Mouse (Mus musculus): ENCODE results near the gene Gm28043. TPM values are rescaled to one million over a fixed set of nuclear protein-coding genes. Genes with fewer than 3 reads are reported as not detected.
"Not testable (repeated sequence)": the region's sequence is repeated elsewhere in the genome, so short reads cannot be mapped to it uniquely, and the experiment has no call there.

The Gm28043 gene
- polyA plus RNA-seq, 1 experiment from 2014 or later: 1.7 TPM

DNA sequence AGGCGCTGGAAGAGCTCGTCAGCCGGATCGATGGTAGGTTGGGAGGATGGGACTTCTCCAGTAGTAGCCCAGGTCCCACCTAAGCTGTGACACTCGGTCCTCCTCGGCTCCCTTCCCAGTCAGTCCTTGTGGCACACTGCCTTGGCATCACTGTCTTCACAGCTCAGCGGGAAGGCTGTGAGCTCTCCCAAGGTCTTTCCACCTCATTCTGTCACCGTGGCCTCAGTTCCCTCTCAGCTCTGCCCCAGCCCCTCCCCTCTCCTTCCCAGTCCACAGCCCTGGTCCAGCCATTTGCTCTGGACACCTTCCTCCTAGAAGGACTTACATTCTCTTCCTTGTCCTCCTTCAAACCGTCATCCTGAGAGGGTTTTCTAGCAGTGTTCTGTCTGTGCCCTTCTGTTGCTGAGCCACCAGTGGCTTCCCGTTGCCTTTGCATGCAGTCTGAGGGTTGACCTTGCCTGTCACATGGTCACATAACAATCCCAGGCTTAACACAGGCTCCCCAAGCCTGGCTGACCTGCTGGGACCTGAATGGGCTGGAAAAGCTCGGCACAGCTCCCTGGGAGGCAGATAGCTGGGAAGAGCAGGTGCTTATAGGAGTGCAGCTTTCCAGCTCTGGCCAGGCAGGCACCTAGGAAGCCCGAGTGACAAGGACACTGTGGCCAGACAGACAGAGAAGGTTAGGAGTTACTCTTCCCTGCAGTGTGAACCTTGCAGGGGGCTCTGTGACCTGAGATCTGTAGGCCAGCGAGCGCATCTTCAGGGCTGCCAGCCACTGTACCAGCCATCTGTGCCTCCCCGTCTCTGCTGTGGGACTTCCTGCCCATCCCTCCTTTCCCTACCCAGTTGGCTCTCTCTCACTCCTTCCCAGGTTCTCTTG lies 18.5 kb upstream of the Gm28043 start:
- Histone ChIP-seq H3K9me3 (replicated peaks) (no peaks in the 10 kb centered on the region), H3K36me3 (peaks cover 40% of the 10 kb centered on the region), H3K4me3 (replicated peaks) (no peak overlapping the region), H3K27me3 (replicated peaks) (no peaks in the 10 kb centered on the region), H3K9ac (replicated peaks) (no peak overlapping the region), H3K4me2 (no peak overlapping the region), H3K27ac (replicated peaks) (no peak overlapping the region), H3K4me1 (peaks cover 14% of the 10 kb centered on the region)
- no peak for ATAC-seq (ENCODE audit: low FRiP score)
- 79% methylated on average over 15 of the region's 15 CpGs for WGBS

- Histone ChIP-seq H3K4me3 (replicated peaks) (no peak overlapping the region), H3K27me3 (replicated peaks) (no peaks in the 10 kb centered on the region), H3K9me3 (replicated peaks) (no peaks in the 10 kb centered on the region), H3K36me3 (peaks cover 40% of the 10 kb centered on the region), H3K4me1 (peaks cover 14% of the 10 kb centered on the region), H3K9ac (replicated peaks) (no peak overlapping the region), H3K4me2 (no peak overlapping the region), H3K27ac (replicated peaks) (no peak overlapping the region)
- no peak for ATAC-seq (ENCODE audit: low FRiP score)
- WGBS: 45% methylated on average over 13 of the region's 13 CpGs
Measured at GRCm38 (mm10) chr17:29596771-29597132, 17.9 kb upstream of the Gm28043 start.

DNA sequence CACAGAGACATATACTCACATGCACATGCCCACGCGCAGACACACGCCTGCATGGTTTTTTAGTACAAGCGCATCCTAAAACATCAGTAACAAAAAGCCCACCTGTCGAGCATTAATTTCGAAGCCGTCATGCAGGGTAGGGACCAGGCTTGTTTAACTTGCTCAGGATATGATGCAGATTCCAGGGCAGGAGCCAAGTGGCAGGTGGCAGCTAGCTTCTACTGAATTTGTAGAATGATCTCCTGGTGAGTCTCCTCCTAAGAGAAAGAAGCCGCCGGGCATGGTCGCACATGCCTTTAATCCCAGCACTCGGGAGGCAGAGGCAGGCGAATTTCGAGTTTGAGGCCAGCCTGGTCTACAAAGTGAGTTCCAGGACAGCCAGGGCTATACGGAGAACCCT lies 15.6 kb upstream of the Gm28043 start:
- Histone ChIP-seq H3K4me1 (peaks cover 14% of the 10 kb centered on the region), H3K4me2 (no peak overlapping the region), H3K4me3 (replicated peaks) (no peak overlapping the region), H3K36me3 (peaks cover 43% of the 10 kb centered on the region), H3K27me3 (replicated peaks) (no peaks in the 10 kb centered on the region), H3K9me3 (replicated peaks) (no peaks in the 10 kb centered on the region), H3K27ac (replicated peaks) (no peak overlapping the region), H3K9ac (replicated peaks) (no peak overlapping the region)
- no peak for ATAC-seq (ENCODE audit: low FRiP score)
- WGBS: 91% methylated on average over 14 of the region's 14 CpGs

DNA sequence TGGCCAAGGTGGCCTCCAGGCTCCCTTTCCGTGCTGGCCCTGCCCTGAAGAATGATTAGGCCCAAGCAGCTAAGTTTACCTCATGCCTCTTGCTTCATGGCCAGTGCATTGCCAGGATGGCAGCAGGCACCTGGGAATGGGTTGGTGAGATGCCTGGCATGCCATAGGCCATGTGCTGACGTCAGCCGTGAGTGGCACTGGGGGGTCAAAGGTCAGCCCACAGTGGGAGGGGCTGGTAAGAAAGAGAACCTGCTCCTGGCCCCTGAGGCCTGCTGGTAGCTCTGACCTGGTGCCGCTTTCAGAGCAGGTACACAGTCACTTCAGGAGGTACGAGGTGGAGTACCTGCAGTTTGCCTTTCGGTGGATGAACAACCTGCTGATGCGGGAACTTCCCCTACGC lies 15.1 kb upstream of the Gm28043 start:
- H3K4me2 ChIP-seq: no peak overlapping the region
- peaks cover 39% of the 10 kb centered on the region for H3K36me3 ChIP-seq
- no peaks in the 10 kb centered on the region for H3K9me3 ChIP-seq (replicated peaks)
- H3K27me3 ChIP-seq (replicated peaks): no peaks in the 10 kb centered on the region
- H3K4me3 ChIP-seq (replicated peaks): no peak overlapping the region
- peaks cover 14% of the 10 kb centered on the region for H3K4me1 ChIP-seq
- no peak for ATAC-seq (ENCODE audit: low FRiP score)
- no peak overlapping the region for H3K27ac ChIP-seq (replicated peaks)
- WGBS: 89% methylated on average over 8 of the region's 8 CpGs
- H3K9ac ChIP-seq (replicated peaks): no peak overlapping the region

DNA sequence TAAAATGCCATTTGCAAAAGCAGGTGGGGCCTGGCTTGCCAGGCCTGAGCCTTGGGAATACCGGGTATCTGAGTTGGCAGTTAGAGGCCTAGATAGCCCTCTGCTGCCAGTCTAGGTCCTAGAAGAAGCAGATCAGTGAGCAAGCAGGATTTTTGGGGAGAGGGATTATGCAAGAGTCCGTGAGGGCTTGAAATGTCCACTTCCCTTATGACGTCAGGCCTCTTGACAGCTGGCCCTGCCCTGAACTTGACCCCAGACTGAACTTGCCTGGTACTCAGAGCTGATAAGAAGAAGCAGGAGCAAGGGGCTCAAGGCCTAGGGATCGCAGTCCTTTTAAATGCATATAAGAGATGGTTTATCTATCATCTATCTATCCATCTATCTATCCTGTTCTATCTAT lies 13.3 kb upstream of the Gm28043 start:
- Histone ChIP-seq H3K36me3 (peaks cover 29% of the 10 kb centered on the region), H3K4me3 (replicated peaks) (no peak overlapping the region), H3K9me3 (replicated peaks) (no peaks in the 10 kb centered on the region), H3K27me3 (replicated peaks) (no peaks in the 10 kb centered on the region), H3K4me1 (peaks cover 13% of the 10 kb centered on the region), H3K4me2 (no peak overlapping the region), H3K27ac (replicated peaks) (no peak overlapping the region), H3K9ac (replicated peaks) (no peak overlapping the region)
- 83% methylated on average over 4 of the region's 4 CpGs for WGBS
- ATAC-seq (ENCODE audit: low FRiP score): no peak

- Histone ChIP-seq H3K9me3 (replicated peaks) (no peaks in the 10 kb centered on the region), H3K4me3 (replicated peaks) (no peak overlapping the region), H3K27me3 (replicated peaks) (no peaks in the 10 kb centered on the region), H3K27ac (replicated peaks) (no peak overlapping the region), H3K4me1 (no peaks in the 10 kb centered on the region), H3K36me3 (peaks cover 29% of the 10 kb centered on the region), H3K9ac (replicated peaks) (no peak overlapping the region), H3K4me2 (no peak overlapping the region)
- ATAC-seq (ENCODE audit: low FRiP score): no peak
- WGBS: 30% methylated on average over 6 of the region's 6 CpGs
Measured at GRCm38 (mm10) chr17:29603283-29603682, 11.4 kb upstream of the Gm28043 start.

DNA sequence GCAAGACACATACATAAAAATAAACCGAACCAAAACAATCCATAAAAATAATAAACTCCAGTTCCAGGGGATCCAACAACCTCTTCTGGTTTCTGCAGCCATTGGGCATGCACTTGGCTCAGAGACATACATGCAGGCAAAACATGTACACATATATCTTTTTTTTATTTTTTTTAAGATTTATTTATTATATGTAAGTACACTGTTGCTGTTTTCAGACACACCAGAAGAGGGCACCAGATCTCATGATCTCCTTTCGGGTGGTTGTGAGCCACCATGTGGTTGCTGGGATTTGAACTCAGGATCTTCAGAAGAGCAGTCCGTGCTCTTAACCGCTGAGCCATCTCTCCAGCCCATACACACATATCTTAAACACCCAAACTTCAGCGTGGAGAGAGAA lies 1.2 kb upstream of the Gm28043 start:
- peaks cover 34% of the 10 kb centered on the region for H3K4me1 ChIP-seq
- not testable (repeated sequence) for H3K27me3 ChIP-seq (replicated peaks); H3K9ac ChIP-seq (replicated peaks); ATAC-seq (ENCODE audit: low FRiP score); H3K9me3 ChIP-seq (replicated peaks); H3K36me3 ChIP-seq; H3K27ac ChIP-seq (replicated peaks); H3K4me3 ChIP-seq (replicated peaks); H3K4me2 ChIP-seq
- 89% methylated on average over 5 of the region's 5 CpGs for WGBS

DNA sequence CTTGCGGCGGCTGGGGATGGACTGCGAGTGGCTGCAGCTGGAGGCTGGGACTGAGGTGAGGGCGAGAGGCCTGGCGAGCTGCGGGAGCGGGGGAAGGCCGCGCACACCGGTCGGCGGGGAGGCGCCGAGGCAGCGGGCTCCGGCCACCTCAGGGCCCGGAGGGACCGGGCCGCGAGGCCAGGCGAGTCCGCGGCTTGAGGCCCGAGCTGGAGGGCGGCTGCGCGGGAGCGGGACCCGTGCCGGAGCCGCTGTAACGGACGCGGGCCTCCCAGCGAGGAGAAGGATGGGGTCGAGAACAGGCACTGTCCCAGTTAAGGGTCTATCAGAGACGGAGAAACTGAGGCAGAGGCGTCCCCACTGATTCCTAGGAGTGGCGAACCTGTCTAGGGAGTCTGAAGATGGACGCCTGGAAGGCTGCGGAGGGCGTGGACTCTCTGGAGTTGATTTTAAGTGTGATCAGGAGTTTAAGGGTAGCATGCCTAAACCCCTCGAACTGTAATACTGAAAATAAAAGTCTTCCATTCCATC lies 412 bp downstream of the Gm28043 start:
- no peaks in the 10 kb centered on the region for H3K27me3 ChIP-seq (replicated peaks)
- peaks cover 18% of the 10 kb centered on the region for H3K36me3 ChIP-seq
- H3K9ac ChIP-seq (replicated peaks): peak overlapping the region; percentile 79
- H3K27ac ChIP-seq (replicated peaks): peak overlapping the region; percentile 87
- WGBS: 0% methylated on average over 40 of the region's 43 CpGs
- H3K4me1 ChIP-seq: peaks cover 34% of the 10 kb centered on the region
- peak overlapping the region; percentile 84 for H3K4me2 ChIP-seq
- ATAC-seq (ENCODE audit: low FRiP score): peak; percentile 61
- peak overlapping the region; percentile 67 for H3K4me3 ChIP-seq (replicated peaks)
- H3K9me3 ChIP-seq (replicated peaks): no peaks in the 10 kb centered on the region

DNA sequence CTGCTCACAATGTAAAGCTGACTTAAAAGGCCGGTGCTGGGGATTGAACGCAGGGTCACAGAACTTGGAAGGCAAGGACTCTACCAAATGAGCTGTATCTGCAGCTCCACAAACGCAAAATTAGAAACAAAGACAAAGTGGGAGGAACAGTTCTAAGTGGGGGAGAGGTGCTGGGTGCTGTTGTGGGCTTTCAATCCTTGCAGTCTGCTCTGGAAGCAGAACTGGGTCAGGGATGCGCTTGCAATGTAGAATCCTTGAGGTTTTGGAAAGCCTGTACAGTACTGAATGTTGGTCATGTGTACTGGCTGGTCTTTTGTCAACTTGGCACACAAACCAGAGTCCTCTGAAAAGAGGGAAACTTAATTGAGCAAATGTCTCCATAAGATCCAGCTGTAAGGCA lies 940 bp downstream of the Gm28043 start:
- Histone ChIP-seq H3K9ac (replicated peaks) (peak overlapping the region; percentile 79), H3K9me3 (replicated peaks) (no peaks in the 10 kb centered on the region), H3K4me1 (peaks cover 34% of the 10 kb centered on the region), H3K4me2 (peak overlapping the region; percentile 84), H3K27ac (replicated peaks) (peak overlapping the region; percentile 87; the same call in 1 of the 2 replicates), H3K27me3 (replicated peaks) (no peaks in the 10 kb centered on the region), H3K36me3 (peaks cover 19% of the 10 kb centered on the region), H3K4me3 (replicated peaks) (peak overlapping the region; percentile 67)
- no peak for ATAC-seq (ENCODE audit: low FRiP score)
- WGBS: 10% methylated on average over 4 of the region's 4 CpGs

DNA sequence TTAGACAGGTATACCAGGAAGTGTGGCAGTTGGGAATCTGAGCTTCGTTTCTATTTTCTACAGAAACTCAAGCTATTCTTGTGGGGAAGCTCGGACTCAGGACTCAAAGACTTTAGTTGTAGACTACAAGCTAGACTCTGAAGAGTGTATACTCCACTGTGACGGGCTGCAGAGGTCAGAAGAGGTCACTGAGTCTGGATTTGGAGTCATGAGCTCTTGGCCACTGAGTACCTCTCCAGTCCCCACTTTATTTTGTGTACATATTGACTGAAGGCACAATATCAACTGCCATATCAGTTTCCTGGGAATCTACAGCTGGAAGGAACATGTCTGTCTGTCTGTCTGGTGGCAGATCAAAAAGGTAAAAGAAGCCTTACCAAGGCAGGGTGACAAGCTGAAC lies 4.6 kb downstream of the Gm28043 start:
- peaks cover 30% of the 10 kb centered on the region for H3K4me1 ChIP-seq
- H3K27me3 ChIP-seq (replicated peaks): no peaks in the 10 kb centered on the region
- no peak overlapping the region for H3K9ac ChIP-seq (replicated peaks)
- H3K4me3 ChIP-seq (replicated peaks): no peak overlapping the region
- 96% methylated on average over 3 of the region's 3 CpGs for WGBS
- H3K27ac ChIP-seq (replicated peaks): no peak overlapping the region
- peaks cover 44% of the 10 kb centered on the region for H3K36me3 ChIP-seq
- ATAC-seq (ENCODE audit: low FRiP score): no peak
- no peaks in the 10 kb centered on the region for H3K9me3 ChIP-seq (replicated peaks)
- no peak overlapping the region for H3K4me2 ChIP-seq

GRCm38 (mm10) chr17:29623488-29623887 lies 8.8 kb downstream of the Gm28043 start:
- Histone ChIP-seq H3K27ac (replicated peaks) (no peak overlapping the region), H3K27me3 (replicated peaks) (no peaks in the 10 kb centered on the region), H3K4me3 (replicated peaks) (no peak overlapping the region), H3K9ac (replicated peaks) (no peak overlapping the region), H3K9me3 (replicated peaks) (no peaks in the 10 kb centered on the region), H3K4me2 (no peak overlapping the region), H3K36me3 (peaks cover 74% of the 10 kb centered on the region), H3K4me1 (no peaks in the 10 kb centered on the region)
- no peak for ATAC-seq (ENCODE audit: low FRiP score)
- WGBS: 97% methylated on average over 8 of the region's 8 CpGs

GRCm38 (mm10) chr17:29627285-29627684 lies 12.6 kb downstream of the Gm28043 start:
- ATAC-seq (ENCODE audit: low FRiP score): no peak
- Histone ChIP-seq H3K9me3 (replicated peaks) (no peaks in the 10 kb centered on the region), H3K27me3 (replicated peaks) (no peaks in the 10 kb centered on the region), H3K4me1 (no peaks in the 10 kb centered on the region), H3K4me2 (no peak overlapping the region), H3K9ac (replicated peaks) (no peak overlapping the region), H3K4me3 (replicated peaks) (no peak overlapping the region), H3K36me3 (peaks cover 84% of the 10 kb centered on the region), H3K27ac (replicated peaks) (no peak overlapping the region)
- WGBS: 91% methylated on average over 9 of the region's 9 CpGs
